Mouse (Mus musculus): ENCODE measurements around the gene Srrm2.

Gene Srrm2

GRCm38 (mm10) chr17:23807918-23808317 is 17.6 kb downstream of the Srrm2 start:
- DNase-seq: no peak

DNA sequence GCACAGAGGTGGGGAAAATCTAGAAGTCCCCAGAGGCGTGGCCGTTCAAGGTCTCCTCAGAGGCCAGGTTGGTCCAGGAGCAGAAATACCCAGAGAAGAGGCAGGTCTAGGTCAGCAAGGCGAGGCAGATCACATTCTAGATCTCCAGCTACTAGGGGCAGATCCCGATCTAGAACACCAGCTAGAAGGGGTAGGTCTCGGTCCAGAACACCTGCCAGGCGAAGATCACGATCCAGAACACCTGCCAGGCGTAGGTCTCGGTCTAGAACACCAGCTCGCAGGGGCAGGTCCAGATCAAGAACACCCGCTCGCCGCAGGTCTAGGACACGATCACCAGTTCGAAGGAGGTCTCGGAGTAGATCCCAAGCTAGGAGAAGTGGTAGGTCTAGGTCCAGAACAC is 25.3 kb downstream of the Srrm2 start:
- DNase-seq: peak in 1 of 2 experiments; percentile 13

- peak in 1 of 2 experiments; percentile 15 for DNase-seq
These were observed 28.2 kb downstream of the Srrm2 start for GRCm38 (mm10) chr17:23818579-23818978.

DNA sequence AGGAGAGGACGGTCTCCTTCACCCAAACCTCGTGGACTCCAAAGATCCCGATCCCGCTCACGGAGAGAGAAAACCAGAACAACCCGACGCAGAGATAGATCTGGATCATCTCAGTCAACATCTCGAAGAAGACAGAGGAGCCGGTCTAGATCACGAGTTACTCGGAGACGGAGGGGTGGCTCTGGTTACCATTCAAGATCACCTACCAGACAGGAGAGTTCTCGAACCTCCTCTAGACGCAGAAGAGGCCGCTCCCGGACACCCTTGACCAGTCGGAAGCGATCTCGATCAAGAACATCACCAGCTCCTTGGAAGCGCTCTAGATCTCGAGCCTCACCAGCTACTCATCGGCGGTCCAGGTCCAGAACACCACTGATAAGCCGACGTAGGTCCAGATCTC is 28.9 kb downstream of the Srrm2 start:
- DNase-seq: peak in 1 of 2 experiments; percentile 17

GRCm38 (mm10) chr17:23820731-23821130 is 30.4 kb downstream of the Srrm2 start:
- peak in 1 of 2 experiments; percentile 21 for DNase-seq

DNA sequence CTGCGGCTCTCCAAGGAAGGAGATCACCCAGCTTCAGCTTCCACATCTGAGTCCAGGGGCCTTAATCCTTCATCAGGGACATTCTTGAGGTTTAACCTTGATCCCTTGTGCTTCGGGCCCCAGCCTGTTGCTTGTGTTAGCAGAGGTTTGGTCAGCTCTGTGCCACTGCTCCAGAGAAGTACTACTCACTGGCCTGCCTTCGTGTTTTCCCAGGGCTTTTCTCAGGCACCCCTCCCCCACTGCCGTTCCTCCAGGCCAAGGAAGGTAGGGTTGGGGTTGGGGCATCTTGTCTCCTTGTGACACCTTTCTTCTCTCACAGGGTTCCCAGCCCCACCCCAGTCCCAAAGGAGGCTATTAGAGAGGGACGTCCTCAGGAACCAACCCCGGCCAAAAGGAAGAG is 31.8 kb downstream of the Srrm2 start:
- peak in 1 of 2 experiments; percentile 22 for DNase-seq

GRCm38 (mm10) chr17:23823018-23823417 is 32.7 kb downstream of the Srrm2 start:
- DNase-seq: peak in 1 of 2 experiments; percentile 11

DNA sequence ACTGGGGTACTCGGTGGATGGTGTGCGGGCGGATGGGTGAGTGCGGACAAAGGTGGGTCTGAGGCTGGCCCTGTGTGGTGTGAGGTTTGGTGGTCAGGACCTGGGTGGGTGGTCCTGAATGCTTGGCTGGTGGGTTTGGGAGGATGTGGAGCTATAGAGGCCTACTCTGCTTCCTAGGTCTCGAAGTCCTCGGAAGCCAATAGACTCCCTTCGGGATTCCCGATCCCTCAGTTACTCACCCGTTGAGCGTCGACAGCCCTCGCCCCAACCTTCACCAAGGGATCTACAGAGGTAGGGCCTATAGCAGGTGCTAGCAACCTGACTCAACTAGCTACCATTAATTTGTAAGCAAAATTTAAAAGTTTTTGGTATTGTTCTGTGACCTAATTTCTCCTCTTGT is 33.3 kb downstream of the Srrm2 start:
- peak in 1 of 2 experiments; percentile 13 for DNase-seq

GRCm38 (mm10) chr17:23825591-23825990 is 35.3 kb downstream of the Srrm2 start:
- no peak for DNase-seq

- DNase-seq: peak; percentile 77 to 81
These were observed 38.1 kb downstream of the Srrm2 start for GRCm38 (mm10) chr17:23828271-23829001.

DNA sequence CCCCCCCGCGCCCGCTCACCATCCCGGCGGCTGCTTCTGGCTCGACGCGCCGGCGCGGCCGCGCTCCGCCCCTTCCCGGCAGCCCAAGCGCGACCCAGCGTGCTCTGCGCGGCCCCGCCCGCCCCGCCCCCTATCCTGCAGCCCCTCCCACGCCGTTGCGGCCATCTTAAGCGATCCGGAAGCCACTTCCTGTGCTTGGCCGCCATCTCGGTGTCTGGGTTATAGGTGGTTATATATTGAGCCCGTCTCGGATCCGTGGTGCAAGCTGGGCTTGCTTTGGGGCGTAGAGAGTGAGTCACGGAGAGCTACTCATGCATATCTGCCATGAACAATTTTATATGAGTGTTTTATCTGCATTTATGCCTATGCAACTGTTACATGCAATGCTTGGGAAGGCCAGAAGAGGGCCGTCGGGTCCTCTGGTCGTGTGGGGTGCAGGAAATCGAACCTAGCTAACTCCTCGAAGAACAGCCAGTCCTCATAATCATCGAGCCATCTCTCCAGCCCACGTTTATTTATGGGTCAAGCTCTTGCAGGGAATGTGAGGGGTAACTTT is 38.8 kb downstream of the Srrm2 start, which contains the start of gene Elob:
Elob (minus strand) TSS at position 73 of the 556 bp plus-strand sequence.
- peak; percentile 91 to 94 for DNase-seq

- DNase-seq: no peak
These were observed 40.9 kb downstream of the Srrm2 start for GRCm38 (mm10) chr17:23831201-23831600.

- no peak for DNase-seq
These were observed 45.8 kb downstream of the Srrm2 start, which contains the start of gene Prss33 for GRCm38 (mm10) chr17:23836006-23836575. TSS of gene Prss33 (minus strand) at chr17:23836056.

DNA sequence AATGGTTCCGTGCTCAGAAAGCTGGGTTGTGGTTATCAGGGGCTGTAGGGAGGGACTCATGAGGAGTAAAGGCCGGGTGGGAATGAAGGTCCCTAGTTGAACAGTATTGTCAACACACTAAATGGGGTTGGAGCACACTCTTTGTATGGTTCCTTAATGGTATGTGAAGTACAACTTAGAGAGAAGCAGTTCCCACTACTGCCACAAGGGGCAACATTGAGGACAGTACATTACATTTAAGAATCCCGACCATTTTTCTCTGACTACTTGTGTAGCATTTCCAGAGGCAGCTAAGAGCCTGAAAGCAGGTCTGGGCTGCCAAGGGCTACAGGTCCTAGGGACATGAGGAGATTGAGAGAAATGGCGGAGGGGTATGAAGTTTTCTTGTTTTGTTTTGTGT is 50.8 kb downstream of the Srrm2 start:
- DNase-seq: peak; percentile 79 to 86

DNA sequence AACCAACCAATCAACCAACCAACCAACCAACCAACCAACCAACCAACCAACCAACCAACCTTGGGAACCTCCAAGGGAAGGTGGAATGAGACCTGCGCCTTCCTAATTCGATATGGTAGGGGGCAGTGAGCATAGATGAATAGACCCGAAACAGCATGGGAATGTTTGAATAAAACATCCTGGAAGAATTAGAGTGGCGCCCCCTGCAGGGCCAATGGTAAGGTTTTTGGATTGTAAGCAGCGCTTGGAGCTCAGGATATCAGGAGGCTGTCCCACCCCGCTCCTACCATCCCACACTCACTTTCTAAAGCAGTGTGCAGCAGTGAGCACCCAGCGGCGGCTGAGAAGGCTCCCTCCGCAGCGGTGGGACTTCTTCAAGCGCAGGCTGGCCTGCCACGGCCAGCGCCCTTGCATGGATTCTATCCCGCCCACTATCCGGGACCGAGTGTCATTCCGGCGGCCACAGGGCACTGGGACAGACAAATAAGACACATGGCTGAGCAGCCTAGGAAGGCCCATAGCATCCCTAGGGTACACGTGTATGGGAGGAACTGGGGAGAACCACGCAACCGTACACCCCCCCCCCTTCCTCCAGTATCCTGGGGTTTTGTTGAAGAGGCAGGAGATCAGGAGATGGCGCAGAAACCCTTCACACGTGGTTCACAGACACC is 52.9 kb downstream of the Srrm2 start:
- DNase-seq: peak in 1 of 2 experiments; percentile 34

DNA sequence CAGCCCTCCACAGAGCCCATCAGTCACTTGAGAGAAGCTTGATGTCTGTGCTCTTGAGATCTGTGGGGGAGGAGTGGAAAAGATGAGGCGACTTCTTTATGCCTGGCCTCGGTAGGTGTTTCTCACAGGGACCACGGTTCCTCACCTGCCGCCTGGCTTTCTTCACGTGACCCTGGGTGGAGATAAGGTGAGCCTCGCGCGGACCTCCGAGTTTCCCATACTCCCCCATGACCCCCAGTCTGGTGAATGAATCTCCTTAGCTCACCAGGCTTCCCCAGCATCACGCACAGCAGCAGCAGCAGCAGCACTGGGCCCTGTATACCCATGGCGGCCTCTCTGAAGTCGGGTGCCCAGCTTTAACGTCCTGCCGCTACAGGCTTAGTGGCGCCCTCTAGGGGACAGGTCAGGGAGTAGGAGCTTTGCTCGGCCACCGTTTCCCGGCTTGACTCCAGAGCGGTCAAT is 53.5 kb downstream of the Srrm2 start, which contains the start of the genes Prss32 and Prss41:
Prss32 (plus strand) TSS at position 44 of the 462 bp plus-strand sequence.
Prss41 (minus strand) TSS at position 361 of the 462 bp plus-strand sequence.
- peak; percentile 73 to 83 for DNase-seq

- no peak for DNase-seq
These were observed 59.7 kb downstream of the Srrm2 start for GRCm38 (mm10) chr17:23850028-23850427.

DNA sequence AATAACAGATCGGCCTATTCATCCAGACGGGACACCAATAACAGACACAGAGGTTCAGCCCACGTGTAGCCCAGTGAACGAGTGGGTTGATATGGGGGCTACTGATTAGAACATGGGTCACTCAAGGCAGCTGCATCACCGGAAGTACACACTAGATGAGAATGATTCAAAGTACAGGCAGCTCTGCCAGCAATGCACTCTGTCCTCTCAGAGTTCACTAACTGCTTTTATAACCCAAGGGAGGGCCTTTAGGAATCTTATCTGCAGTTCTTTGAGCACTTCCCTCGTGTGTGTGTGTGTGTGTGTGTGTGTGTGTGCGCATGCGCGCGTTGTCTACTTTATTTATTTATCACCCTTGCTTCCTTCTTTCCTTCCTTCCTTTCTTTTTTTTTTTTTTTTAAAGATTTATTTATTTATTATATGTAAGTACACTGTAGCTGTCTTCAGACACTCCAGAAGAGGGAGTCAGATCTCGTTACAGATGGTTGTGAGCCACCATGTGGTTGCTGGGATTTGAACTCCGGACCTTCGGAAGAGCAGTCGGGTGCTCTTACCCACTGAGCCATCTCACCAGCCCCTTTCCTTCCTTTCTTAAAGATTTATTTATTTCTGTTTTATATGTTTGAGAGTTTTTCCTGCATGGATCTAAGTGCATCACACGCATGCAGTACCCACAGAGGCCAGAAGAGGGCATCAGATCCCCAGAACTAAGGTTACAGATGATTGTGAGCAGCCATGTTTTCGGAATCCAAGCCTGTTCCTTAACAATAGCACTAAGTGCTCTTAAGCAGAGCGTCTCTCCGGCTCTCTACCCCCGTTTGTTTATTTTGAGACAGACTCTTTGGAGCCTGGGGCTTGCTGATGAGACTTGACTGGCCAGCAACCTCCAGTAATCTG is 60.8 kb downstream of the Srrm2 start:
- peak; percentile 82 to 89 for DNase-seq

GRCm38 (mm10) chr17:23853292-23853691 is 63.0 kb downstream of the Srrm2 start:
- DNase-seq: peak; percentile 86

DNA sequence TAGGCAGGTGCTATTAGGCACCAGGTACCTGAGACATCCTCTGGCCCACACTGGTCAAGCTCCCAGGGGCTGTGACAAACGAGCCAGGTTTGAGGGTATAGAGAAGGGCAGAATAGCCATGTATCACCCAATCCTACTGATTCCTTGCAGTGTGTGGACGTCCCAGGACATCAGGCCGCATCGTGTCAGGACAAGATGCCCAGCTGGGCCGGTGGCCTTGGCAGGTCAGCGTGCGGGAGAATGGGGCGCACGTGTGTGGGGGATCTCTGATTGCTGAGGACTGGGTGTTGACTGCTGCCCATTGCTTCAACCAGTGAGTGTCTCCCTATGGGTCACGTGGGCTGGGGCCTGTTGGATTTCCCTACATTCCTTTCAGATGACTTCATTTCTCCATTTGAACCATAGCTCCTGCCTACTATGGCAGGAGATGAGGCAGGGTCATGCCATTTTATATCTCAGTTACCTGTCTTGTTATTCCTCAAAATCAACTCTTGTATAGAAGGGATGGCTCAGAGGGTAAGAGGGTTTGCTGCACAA is 64.0 kb downstream of the Srrm2 start:
- no peak for DNase-seq

DNA sequence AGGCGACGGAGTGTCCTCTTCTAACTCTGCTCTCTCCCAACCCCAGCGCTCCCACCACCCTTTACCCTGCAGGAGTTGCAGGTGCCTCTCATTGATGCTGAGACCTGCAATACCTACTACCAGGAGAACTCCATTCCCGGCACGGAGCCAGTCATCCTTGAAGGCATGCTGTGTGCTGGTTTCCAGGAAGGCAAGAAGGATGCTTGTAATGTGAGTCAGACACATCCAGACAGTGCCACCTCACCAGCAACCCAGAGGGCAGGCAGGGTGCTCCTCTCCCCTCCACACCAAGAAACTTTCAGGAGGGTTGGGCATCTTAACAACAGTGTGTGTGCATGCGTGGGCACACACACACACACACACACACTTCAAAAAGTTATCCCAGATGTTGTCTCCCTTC is 66.9 kb downstream of the Srrm2 start:
- DNase-seq: no peak

DNA sequence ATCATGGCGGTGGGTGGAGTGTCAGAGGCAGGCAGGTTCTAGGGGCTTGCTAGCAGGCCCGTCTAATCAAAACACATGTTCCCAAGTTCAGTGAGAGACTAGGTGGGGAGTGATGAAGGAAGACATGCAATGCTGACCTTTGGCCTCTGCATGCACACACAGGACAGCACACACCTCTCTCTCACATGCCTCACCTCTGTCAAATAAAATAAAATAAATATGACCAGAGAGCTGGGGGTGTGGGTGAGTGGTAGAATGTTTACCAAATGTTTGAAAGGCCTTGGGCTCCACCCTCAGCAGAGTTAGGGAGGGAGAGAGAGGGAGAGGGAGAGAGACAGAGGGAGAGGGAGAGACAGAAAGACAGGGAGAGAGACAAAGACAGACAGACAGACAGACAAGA is 67.6 kb downstream of the Srrm2 start:
- DNase-seq: no peak

Measured in cerebellum, postnatal 10 days (tissue).